Mouse (Mus musculus): ENCODE measurements at regions not wholly inside any gene's neighbourhood (a gene's known extent, or its start where the extent isn't known, plus 50 kb on each side); places are given as distances from the start of the nearest gene placed in this dataset.

- TF ChIP-seq CTCF (IDR thresholded peaks at IDR 0.05; ENCODE audit: low read depth) (no peak), EP300 (IDR thresholded peaks at IDR 0.05; ENCODE audit: low read depth) (no peak)
These were observed 252.9 kb upstream of the Irx5 start for GRCm38 (mm10) chr8:92104561-92104960.

Measured in liver, postnatal 0 days (tissue).